Mouse (Mus musculus) embryo, embryonic 11.5 days (tissue): Measurements from ENCODE around the gene Sh2d1a.

ENCODE experiments used
- DNase-seq: peaks from one replicate; pipeline ENCODE4 v3.0.0-alpha.2; 2012; ENCODE audit warnings: low read depth, low spot score

Sh2d1a gene

GRCm38 (mm10) chrX:42502291-42503043 lies at the start of gene Sh2d1a:
Gene Sh2d1a (plus strand): TSS chrX:42502453.
- no peak for DNase-seq

GRCm38 (mm10) chrX:42453001-42453400 lies 49.3 kb upstream of the Sh2d1a start:
- no peak for DNase-seq

GRCm38 (mm10) chrX:42454533-42454932 lies 47.7 kb upstream of the Sh2d1a start:
- DNase-seq: no peak

DNA sequence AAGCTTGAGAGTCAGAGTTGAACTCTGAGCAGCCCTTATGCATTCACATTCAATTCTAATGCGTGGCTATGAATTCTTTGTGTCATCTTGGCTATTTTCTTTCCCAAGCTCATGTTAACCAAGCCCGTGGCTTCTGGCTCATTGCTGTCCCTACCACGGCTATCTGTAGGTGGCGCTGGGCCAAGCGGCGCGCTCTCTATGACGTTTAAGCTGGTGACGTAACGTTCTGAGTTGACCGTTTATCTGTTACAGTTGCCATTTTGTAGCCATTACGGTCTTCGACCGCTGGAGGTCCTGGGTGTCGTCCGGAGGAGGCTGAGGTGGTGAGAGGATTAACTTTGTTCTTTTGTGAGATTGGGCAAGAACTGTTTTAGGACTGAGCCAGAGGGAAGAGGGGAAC lies 12.8 kb upstream of the Sh2d1a start, which contains the start of gene Tex13c2:
TSS of gene Tex13c2 (plus strand) at position 246 of the 400 bp plus-strand sequence.
- no peak for DNase-seq

- DNase-seq: no peak
Measured at GRCm38 (mm10) chrX:42490336-42490735, 11.9 kb upstream of the Sh2d1a start.

GRCm38 (mm10) chrX:42500538-42500937 lies 1.7 kb upstream of the Sh2d1a start:
- DNase-seq: no peak

DNA sequence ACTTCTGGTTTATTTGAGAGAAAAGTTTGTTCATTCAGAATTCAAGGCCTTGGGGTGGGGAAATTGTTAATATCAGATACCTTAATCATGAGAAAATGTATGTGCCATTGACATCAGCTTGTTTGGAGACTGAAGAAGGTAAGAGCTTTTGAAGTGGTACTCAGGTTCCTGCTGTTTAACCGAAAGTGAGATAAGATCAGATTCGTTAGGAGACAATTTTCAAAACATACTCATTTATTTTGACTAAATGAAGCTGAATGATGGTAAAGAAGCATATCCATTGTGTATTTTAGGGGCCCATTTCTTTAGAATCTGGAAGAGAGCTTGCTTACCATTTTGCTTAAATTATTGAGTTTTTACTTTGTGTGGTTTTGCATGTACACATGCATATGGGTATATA lies 8.9 kb downstream of the Sh2d1a start:
- DNase-seq: no peak

GRCm38 (mm10) chrX:42512567-42512966 lies 10.3 kb downstream of the Sh2d1a start:
- DNase-seq: no peak

DNA sequence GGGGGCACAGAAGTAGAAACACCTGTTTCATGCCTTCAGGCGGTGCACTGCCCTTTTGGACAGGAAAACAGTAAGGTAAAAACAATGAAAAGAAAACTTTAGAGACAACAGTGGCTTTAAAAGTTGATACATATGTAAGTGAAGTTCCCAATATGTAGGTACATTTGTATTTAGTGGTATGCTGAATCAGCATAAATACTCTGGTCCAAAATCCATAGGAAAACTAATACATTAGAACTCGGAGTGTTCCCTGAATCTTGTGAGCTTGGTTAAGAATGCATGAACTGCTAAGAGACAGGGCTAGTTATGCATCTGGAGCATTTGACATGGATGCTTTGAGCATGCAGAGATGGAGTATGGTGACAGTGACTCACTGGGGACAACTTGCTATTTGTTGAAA lies 20.6 kb downstream of the Sh2d1a start:
- no peak for DNase-seq

GRCm38 (mm10) chrX:42530703-42531102 lies 28.4 kb downstream of the Sh2d1a start:
- no peak for DNase-seq

DNA sequence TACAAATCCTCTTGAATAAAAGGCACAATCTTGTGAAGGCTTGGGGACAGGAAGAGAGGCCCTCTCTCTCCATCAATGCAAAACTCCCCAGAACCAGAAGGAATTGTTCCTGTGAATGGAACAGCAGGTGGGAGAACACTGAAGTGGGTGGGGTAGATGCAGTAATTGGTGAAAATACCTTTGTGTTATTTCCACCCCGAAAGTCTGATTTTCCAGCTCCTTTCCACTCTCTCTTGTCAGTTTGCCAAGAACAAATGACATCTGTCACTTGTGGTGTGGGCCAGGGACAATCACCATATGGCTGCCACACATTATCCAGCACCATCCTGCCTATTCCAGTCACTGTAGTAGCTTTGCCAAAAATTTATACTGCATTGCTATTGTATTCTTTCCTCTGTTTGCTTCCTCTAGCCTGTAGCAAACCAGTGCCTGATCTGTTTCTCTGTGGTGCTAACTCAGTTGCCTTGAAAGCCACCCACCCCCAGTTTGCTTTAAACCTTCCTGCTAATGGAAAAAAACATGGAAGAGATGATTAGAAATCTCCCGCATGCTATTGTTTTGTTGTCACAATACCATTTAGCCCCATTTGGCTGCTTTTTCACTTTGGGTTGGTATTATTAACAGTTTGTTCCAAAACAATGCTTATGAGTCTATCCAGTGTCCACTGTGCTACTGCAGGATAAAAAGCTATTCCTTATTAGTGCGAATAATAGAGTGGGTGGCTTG lies 37.9 kb downstream of the Sh2d1a start:
- DNase-seq: no peak

DNA sequence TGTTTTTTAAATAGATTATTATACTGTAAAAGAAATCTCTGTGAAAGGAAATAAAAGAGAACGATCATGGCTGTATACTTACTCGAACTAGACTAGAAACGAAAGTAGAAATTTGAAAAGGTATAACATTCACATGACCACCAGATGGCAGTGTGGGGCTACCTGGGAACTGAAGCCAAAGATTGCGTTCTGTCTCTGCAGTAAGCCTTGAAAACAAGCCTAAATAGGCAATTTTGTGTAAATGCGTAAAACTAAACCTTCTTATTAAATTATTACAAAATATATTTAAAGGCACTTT lies 38.5 kb downstream of the Sh2d1a start:
- peak; percentile 40 for DNase-seq

DNA sequence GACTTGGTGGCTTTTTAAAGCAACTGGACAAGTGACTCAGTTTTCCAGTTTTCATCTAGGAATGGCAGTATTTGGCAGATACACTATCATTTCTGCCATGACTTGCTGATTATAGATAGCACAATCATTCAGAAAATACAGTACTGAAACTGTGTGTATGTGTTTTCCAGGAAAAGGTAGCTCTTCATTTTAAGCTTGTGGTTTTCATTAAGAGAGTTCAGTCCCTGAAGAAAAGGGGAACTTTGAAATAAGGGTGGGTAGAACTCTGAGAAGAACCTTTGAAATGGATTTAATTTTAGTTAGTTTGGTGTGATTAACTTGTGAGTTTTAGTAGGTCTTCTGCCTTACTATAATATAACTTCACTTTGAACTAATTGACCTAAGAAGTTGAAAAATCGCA lies 42.8 kb downstream of the Sh2d1a start:
- no peak for DNase-seq

- DNase-seq: no peak
Measured at GRCm38 (mm10) chrX:42548513-42548912, 46.3 kb downstream of the Sh2d1a start.

DNA sequence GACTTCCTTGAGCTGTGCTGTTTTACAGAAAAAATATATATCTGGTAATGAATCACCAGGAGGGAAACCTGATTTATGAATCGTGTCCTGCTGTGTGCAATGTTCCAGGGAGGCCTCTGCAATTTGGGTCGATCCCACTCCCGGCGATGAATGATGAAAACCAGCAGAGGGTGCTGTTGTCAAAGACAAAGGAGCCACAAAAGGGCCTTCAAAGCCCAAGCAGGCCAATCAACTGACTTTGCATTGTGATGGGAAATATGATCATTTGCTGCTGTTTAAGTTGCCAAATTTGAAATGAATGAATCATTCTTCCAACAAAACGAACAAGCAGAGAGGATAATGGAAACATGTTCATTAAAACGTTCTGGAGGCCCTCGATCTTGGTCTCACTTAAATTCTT lies 55.0 kb downstream of the Sh2d1a start:
- peak; percentile 27 for DNase-seq

DNA sequence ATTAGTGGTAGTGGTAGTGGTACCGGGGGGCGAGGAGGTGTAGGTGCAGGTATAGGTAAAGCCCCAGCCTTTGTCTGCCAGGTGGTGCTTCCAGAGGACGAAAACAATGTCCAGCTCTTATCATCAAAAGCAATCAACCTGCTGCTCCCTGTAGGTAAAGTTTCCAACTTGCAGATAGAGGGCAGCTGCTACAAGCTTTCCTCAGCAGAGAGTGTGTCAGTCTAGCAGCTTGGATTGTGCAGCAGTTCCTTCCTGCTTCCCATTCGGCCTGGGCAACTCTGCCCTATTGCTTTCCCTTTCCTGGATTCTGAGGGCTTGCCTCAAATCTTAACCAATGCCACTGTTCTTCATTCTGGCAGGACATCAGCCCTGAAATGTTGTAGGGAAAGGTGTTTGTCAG lies 56.4 kb downstream of the Sh2d1a start:
- DNase-seq: no peak
